Mouse (Mus musculus) midbrain, embryonic 13.5 days (tissue): ENCODE data around the gene Ndufs3. TPM values are rescaled to one million over a fixed set of nuclear protein-coding genes. Genes with fewer than 3 reads are reported as not detected.
"Not testable (repeated sequence)": the region's sequence is repeated elsewhere in the genome, so short reads cannot be mapped to it uniquely, and the experiment has no call there.

Source experiments
- ATAC-seq: fragments of 200-750 bp; cut with Nextera tagmentation; 2 replicates; pipeline ENCODE4 v1.8.0; 2017; ENCODE audit warnings: mild to moderate bottlenecking, moderate TSS enrichment, moderate library complexity
- H3K27ac ChIP-seq: fragments of 300-500 bp; sonication (generic); 2 replicates; pipeline ENCODE4 v1.5.1; 2015; ENCODE audit warnings: inconsistent platforms, mild to moderate bottlenecking, moderate library complexity
- H3K27me3 ChIP-seq: fragments of 300-500 bp; sonication (generic); 2 replicates; pipeline ENCODE4 v1.6.1; 2015; ENCODE audit warnings: mild to moderate bottlenecking, inconsistent platforms
- H3K36me3 ChIP-seq: fragments of 300-500 bp; sonication (generic); 2 replicates; pipeline ENCODE4 v1.6.1; 2015; ENCODE audit warnings: mild to moderate bottlenecking, inconsistent platforms
- H3K4me1 ChIP-seq: fragments of 300-500 bp; sonication (generic); replicated peaks from 2 replicates; pipeline ENCODE4 v1.6.1; 2015; ENCODE audit warnings: inconsistent platforms
- H3K4me2 ChIP-seq: fragments of 300-500 bp; sonication (generic); replicated peaks from 2 replicates; pipeline ENCODE4 v1.6.1; 2015; ENCODE audit warnings: moderate library complexity, mild to moderate bottlenecking, inconsistent platforms
- H3K4me3 ChIP-seq: fragments of 300-500 bp; sonication (generic); replicated peaks from 2 replicates; pipeline ENCODE4 v1.5.1; 2015; ENCODE audit warnings: mild to moderate bottlenecking, inconsistent platforms
- H3K9ac ChIP-seq: fragments of 300-500 bp; sonication (generic); replicated peaks from 2 replicates; pipeline ENCODE4 v1.6.1; 2015; ENCODE audit warnings: mild to moderate bottlenecking, inconsistent platforms
- H3K9me3 ChIP-seq: fragments of 300-500 bp; sonication (generic); 2 replicates; pipeline ENCODE4 v1.6.1; 2016; ENCODE audit warnings: mild to moderate bottlenecking, inconsistent platforms
- WGBS: fragments of 180-500 bp; shearing (Covaris S2); methylation state at CpG from one replicate; pipeline ENCODE4 v1.1.7; 2015; 5-methylcytosine and 5-hydroxymethylcytosine counted together
- polyA plus RNA-seq: library from polyadenylated mRNA; unstranded; fragments of >200 nt; fragmentation: Nextera tagmentation; extraction: Ambion mirVana; gene quantifications from 2 replicates; pipeline ENCODE4 v1.2.1, GENCODE M21; 2015

Gene Ndufs3
- polyA plus RNA-seq, 1 experiment from 2014 or later = 210 TPM

GRCm38 (mm10) chr2:90894299-90894677 lies 10.3 kb downstream of the Ndufs3 start:
- ATAC-seq = not testable (repeated sequence)
- 88% methylated on average over 3 of the region's 3 CpGs for WGBS
- peaks cover 73% of the 10 kb centered on the region for H3K36me3 ChIP-seq

DNA sequence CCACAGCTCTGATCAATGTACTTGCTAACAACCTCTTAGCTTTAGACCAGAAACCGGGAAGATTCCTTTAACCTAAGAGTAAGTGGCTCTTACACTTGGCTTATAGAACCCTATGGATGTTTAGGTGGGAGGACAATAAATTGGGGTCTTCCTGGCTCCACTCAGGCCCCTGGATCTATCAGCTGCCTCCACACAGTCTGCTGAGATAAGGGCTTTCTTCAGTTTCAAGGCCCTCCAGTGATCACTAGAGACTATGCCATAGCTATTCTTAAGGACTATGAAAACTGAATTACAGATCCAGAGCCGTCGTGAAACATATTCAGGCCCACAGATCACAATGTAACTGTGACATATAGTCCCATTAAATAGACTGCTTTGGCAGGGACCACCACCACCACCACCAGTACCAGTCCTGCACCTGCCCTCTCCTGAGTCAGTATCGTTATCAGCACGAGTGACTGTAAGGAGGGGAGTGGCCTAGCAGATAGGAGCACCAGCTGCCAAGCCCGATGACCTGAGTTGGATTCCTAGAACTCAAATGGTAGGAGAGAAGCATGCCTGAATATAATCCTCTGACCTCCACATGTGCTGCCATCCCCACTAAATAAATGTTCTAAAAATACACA lies 10.8 kb downstream of the Ndufs3 start:
- 92% methylated on average over 6 of the region's 6 CpGs for WGBS
- Histone ChIP-seq H3K9ac (no peak overlapping the region), H3K36me3 (peaks cover 69% of the 10 kb centered on the region), H3K4me1 (peaks cover 20% of the 10 kb centered on the region), H3K9me3 (no peaks in the 10 kb centered on the region), H3K4me2 (no peak overlapping the region), H3K27me3 (peaks cover 31% of the 10 kb centered on the region), H3K27ac (no peak overlapping the region), H3K4me3 (no peak overlapping the region)
- ATAC-seq = no peak

More at GRCm38 (mm10) chr2:90894299-90894677, 10.3 kb downstream of the Ndufs3 start:
- not testable (repeated sequence) for H3K27ac ChIP-seq, H3K9ac ChIP-seq, H3K4me2 ChIP-seq, H3K4me3 ChIP-seq, H3K9me3 ChIP-seq
- H3K27me3 ChIP-seq = peaks cover 26% of the 10 kb centered on the region
- peaks cover 16% of the 10 kb centered on the region for H3K4me1 ChIP-seq

DNA sequence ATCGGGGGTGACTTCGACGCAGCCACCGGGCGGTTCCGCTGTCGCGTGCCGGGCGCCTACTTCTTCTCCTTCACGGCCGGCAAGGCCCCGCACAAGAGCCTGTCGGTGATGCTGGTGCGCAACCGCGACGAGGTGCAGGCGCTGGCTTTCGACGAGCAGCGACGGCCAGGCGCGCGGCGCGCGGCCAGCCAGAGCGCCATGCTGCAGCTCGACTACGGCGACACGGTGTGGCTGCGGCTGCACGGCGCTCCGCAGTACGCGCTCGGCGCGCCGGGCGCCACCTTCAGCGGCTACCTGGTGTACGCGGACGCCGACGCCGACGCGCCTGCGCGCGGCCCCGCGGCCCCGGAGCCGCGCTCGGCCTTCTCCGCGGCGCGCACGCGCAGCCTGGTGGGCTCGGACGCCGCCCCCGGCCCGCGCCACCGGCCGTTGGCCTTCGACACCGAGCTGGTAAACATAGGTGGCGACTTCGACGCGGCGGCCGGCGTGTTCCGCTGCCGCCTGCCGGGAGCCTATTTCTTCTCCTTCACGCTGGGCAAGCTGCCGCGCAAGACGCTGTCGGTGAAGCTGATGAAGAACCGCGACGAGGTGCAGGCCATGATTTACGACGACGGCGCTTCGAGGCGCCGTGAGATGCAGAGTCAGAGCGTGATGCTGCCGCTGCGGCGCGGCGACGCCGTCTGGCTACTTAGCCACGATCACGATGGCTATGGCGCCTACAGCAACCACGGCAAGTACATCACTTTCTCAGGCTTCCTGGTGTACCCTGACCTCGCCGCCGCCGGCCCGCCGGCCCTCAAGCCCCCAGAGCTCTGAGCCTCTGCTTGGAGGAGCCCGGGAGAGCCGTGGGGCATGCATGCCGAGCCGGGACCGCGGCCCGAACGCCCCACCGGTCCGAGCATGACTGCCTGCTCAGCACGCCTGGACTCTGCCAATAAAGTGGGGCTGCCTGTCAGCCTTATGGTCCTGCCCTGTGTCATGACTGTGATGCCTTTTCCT lies 14.8 kb downstream of the Ndufs3 start:
- Histone ChIP-seq H3K4me3 (peak overlapping the region; percentile 43), H3K27me3 (peaks cover 62% of the 10 kb centered on the region), H3K27ac (peak overlapping the region; percentile 57), H3K9me3 (no peaks in the 10 kb centered on the region), H3K36me3 (peaks cover 30% of the 10 kb centered on the region), H3K4me2 (peak overlapping the region; percentile 60), H3K4me1 (peaks cover 46% of the 10 kb centered on the region), H3K9ac (peak overlapping the region; percentile 65)
- 3% methylated on average over 129 of the region's 133 CpGs for WGBS
- peak; percentile 73 for ATAC-seq

DNA sequence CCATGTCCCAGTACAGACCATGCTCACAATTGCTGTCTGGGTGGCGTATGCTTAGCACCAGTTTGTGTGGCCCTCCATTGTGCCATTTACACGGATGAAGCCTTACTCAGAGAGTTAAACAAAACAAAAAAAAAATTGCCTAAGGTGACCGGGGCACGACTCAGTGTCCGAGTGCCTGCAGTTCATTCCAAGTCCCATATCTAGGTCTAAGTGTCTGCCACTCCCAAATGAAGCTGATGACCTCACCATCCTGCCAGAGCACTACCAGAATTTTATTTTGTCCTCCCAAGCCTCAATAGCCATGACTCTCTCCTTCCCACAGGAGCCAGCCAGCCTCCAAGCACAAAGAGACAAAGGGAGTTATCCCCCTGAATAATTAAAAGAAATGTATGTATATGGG lies 17.0 kb downstream of the Ndufs3 start:
- peaks cover 13% of the 10 kb centered on the region for H3K36me3 ChIP-seq
- H3K4me1 ChIP-seq = peaks cover 53% of the 10 kb centered on the region
- H3K9me3 ChIP-seq = no peaks in the 10 kb centered on the region
- peak overlapping the region; percentile 86 for H3K4me2 ChIP-seq
- H3K4me3 ChIP-seq = peak overlapping the region; percentile 73
- WGBS = 73% methylated on average over 5 of the region's 5 CpGs
- peaks cover 69% of the 10 kb centered on the region for H3K27me3 ChIP-seq
- H3K27ac ChIP-seq = no peak overlapping the region
- H3K9ac ChIP-seq = peak overlapping the region; percentile 87
- ATAC-seq = no peak

- ATAC-seq = no peak
- Histone ChIP-seq H3K27me3 (peaks cover 64% of the 10 kb centered on the region), H3K27ac (peak overlapping the region; percentile 90), H3K4me2 (peak overlapping the region; percentile 86), H3K9ac (peak overlapping the region; percentile 87), H3K36me3 (peaks cover 5% of the 10 kb centered on the region), H3K4me1 (peaks cover 50% of the 10 kb centered on the region), H3K9me3 (no peaks in the 10 kb centered on the region), H3K4me3 (peak overlapping the region; percentile 73)
- 15% methylated on average over 6 of the region's 6 CpGs for WGBS
These were observed 18.2 kb downstream of the Ndufs3 start for GRCm38 (mm10) chr2:90886436-90886835.

GRCm38 (mm10) chr2:90885218-90886041 lies 19.2 kb downstream of the Ndufs3 start, which contains the start of gene C1qtnf4:
C1qtnf4 (plus strand) TSS chr2:90885860.
- Histone ChIP-seq H3K4me3 (peak within 1 kb of the TSS; percentile 73), H3K4me1 (peaks cover 51% of the 10 kb centered on the region), H3K27me3 (peaks cover 54% of the 10 kb centered on the region), H3K4me2 (peak within 1 kb of the TSS; percentile 86), H3K36me3 (peaks cover 5% of the 10 kb centered on the region), H3K9ac (peak within 1 kb of the TSS; percentile 87), H3K9me3 (no peaks in the 10 kb centered on the region), H3K27ac (peak within 1 kb of the TSS; percentile 90)
- peak; percentile 85 for ATAC-seq
- WGBS = under 1% methylated on average over 44 of the region's 45 CpGs

DNA sequence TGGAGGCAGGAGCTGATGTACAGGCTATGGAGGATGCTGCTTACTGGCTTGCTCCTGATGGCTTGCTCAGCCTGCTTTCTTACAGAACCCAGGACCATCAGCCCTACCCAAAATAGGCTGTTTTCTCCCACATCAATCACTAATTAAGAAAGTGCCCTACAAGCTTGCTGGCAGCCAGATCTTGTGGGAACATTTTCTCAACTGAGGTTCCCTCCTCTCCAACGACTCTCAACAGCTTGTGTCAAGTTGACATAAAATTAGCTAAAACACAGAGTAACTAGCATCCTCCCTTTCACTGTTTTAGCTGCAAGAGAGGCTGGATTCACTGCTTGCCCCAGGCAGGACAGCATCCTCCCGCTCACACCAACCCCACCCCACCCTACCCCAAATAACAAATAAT lies 22.8 kb downstream of the Ndufs3 start:
- H3K9ac ChIP-seq = no peak overlapping the region
- 88% methylated on average over 2 of the region's 2 CpGs for WGBS
- H3K4me1 ChIP-seq = peaks cover 35% of the 10 kb centered on the region
- H3K27ac ChIP-seq = no peak overlapping the region
- ATAC-seq = no peak
- no peaks in the 10 kb centered on the region for H3K9me3 ChIP-seq
- H3K4me2 ChIP-seq = no peak overlapping the region
- H3K36me3 ChIP-seq = no peaks in the 10 kb centered on the region
- no peak overlapping the region for H3K4me3 ChIP-seq
- peaks cover 18% of the 10 kb centered on the region for H3K27me3 ChIP-seq

DNA sequence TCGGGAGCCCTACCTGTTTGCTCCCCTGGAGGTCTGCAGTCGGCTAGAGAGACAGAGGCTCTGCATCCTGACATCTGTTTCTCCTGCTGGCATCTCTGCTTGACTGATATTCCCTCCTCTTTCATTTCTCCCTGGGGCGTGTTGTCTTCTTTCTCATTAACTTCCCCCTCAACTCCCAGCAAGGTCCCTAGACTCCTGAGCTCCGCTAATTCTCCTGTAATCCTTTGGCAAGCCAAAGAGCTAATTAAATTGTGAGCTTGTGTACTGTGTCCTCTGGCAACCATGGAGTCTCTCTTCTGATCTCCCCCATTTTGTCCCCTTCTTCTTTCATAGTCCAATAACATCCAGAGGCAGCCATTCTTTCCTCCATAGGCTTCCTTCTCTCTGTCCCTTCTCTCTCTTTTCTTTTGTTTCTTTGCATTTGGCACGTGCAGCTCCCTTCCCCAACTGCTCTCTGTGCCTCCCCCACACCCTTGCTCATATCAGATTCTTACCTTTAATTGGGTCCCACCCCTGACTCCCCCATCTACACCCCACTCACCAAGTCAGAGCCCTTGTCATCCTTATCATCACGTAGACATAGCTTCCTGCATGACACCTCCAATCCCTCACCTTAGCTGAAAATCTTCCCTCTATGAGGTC lies 24.4 kb downstream of the Ndufs3 start:
- peaks cover 27% of the 10 kb centered on the region for H3K4me1 ChIP-seq
- 0 out of 2 replicates have a peak overlapping the region, but pooled peaks have one; percentile 30 for H3K27ac ChIP-seq
- peaks cover 7% of the 10 kb centered on the region for H3K27me3 ChIP-seq
- H3K9ac ChIP-seq = 0 out of 2 replicates have a peak overlapping the region, but pooled peaks have one; percentile 10
- WGBS = 10% methylated on average over 6 of the region's 6 CpGs
- 0 out of 2 replicates have a peak overlapping the region, but pooled peaks have one; percentile 9 for H3K4me2 ChIP-seq
- no peak overlapping the region for H3K4me3 ChIP-seq
- H3K9me3 ChIP-seq = no peaks in the 10 kb centered on the region
- no peak for ATAC-seq
- H3K36me3 ChIP-seq = 0 out of 2 replicates have a peak, but pooled peaks cover 2% of the 10 kb centered on the region

GRCm38 (mm10) chr2:90879419-90879818 lies 25.2 kb downstream of the Ndufs3 start:
- H3K4me2 ChIP-seq = no peak overlapping the region
- no peak for ATAC-seq

GRCm38 (mm10) chr2:90877584-90878259 lies 26.9 kb downstream of the Ndufs3 start:
- Histone ChIP-seq H3K9ac (no peak overlapping the region), H3K4me1 (peaks cover 15% of the 10 kb centered on the region), H3K36me3 (0 out of 2 replicates have a peak, but pooled peaks cover 2% of the 10 kb centered on the region), H3K9me3 (no peaks in the 10 kb centered on the region), H3K4me2 (no peak overlapping the region), H3K27me3 (no peaks in the 10 kb centered on the region; the same call in 1 of the 2 replicates), H3K4me3 (no peak overlapping the region), H3K27ac (no peak overlapping the region)
- WGBS = 62% methylated on average over 5 of the region's 5 CpGs
- no peak for ATAC-seq

More at GRCm38 (mm10) chr2:90879419-90879818, 25.2 kb downstream of the Ndufs3 start:
- H3K27me3 ChIP-seq = peaks cover 3% of the 10 kb centered on the region
- H3K9ac ChIP-seq = no peak overlapping the region
- H3K4me3 ChIP-seq = no peak overlapping the region
- H3K36me3 ChIP-seq = 0 out of 2 replicates have a peak, but pooled peaks cover 2% of the 10 kb centered on the region
- H3K27ac ChIP-seq = no peak overlapping the region
- H3K4me1 ChIP-seq = peaks cover 18% of the 10 kb centered on the region
- no peaks in the 10 kb centered on the region for H3K9me3 ChIP-seq
